Mouse (Mus musculus) MEL (cell line): ENCODE results near the gene Col9a1. TPM values are rescaled to one million over a fixed set of nuclear protein-coding genes. Genes with fewer than 3 reads are reported as not detected.

Experiments
- DNase-seq: peaks from one replicate; pipeline ENCODE4 v3.0.0; 2011; ENCODE audit warnings: low read depth, low spot score
- H3K27ac ChIP-seq: 2 replicates; pipeline ENCODE4 v1.5.1; 2012; ENCODE audit warnings: low read depth, mild to moderate bottlenecking, control low read depth, low read length, moderate library complexity; ENCODE audit not compliant: control insufficient read depth
- H3K27me3 ChIP-seq, 2 experiments: fragments of 150-350 bp in 1 of 2; sonication (generic) in 1 of 2; 2 replicates each; pipeline ENCODE4 v1.6.1; 2012; ENCODE audit warnings: low read length in 2 of 2, mild to moderate bottlenecking in 2 of 2, improper control_type of control experiment in 1 of 2, moderate library complexity in 1 of 2; ENCODE audit not compliant: insufficient read depth in 2 of 2, control insufficient read depth in 1 of 2
- H3K36me3 ChIP-seq, 2 experiments: 2 replicates each; pipeline ENCODE4 v1.6.1; 2012 to 2014; ENCODE audit warnings: low read length in 2 of 2, improper control_type of control experiment in 1 of 2, inconsistent platforms in 1 of 2, mild to moderate bottlenecking in 1 of 2; ENCODE audit not compliant: insufficient read depth in 2 of 2, control insufficient read depth in 1 of 2
- H3K4me1 ChIP-seq, 2 experiments: fragments of 150-350 bp in 1 of 2; sonication (generic) in 1 of 2; 2 replicates each; pipeline ENCODE4 v1.6.1; 2012; ENCODE audit warnings: low read length in 2 of 2, improper control_type of control experiment in 1 of 2, mild to moderate bottlenecking in 1 of 2; ENCODE audit not compliant: insufficient read depth in 2 of 2, control insufficient read depth in 1 of 2
- H3K4me3 ChIP-seq, 2 experiments: fragments of 150-350 bp in 1 of 2; sonication (generic) in 1 of 2; 2 replicates each; pipeline ENCODE4 v1.5.1; 2012; ENCODE audit warnings: low read depth in 2 of 2, low read length in 2 of 2, mild to moderate bottlenecking in 2 of 2, moderate library complexity in 2 of 2, control low read depth in 1 of 2, improper control_type of control experiment in 1 of 2; ENCODE audit not compliant: control insufficient read depth in 1 of 2, insufficient read depth in 1 of 2
- H3K79me2 ChIP-seq: 2 replicates; pipeline ENCODE4 v1.6.1; 2012; ENCODE audit warnings: mild to moderate bottlenecking, low read length, moderate library complexity; ENCODE audit not compliant: control insufficient read depth, poor library complexity, insufficient read depth
- H3K9ac ChIP-seq: 2 replicates; pipeline ENCODE4 v1.6.1; 2012; ENCODE audit warnings: low read depth, mild to moderate bottlenecking, control low read depth, low read length, moderate library complexity; ENCODE audit not compliant: control insufficient read depth, poor library complexity, severe bottlenecking
- H3K9me3 ChIP-seq: fragments of 150-350 bp; sonication (generic); replicated peaks from 2 replicates; pipeline ENCODE4 v1.6.1; 2012; ENCODE audit warnings: mild to moderate bottlenecking, low read length, improper control_type of control experiment, moderate library complexity; ENCODE audit not compliant: insufficient read depth
- BHLHE40 ChIP-seq: IDR thresholded peaks from 2 replicates; pipeline ENCODE4 v1.6.1; 2012; ENCODE audit warnings: low read depth, mild to moderate bottlenecking, inconsistent platforms, low read length, improper control_type of control experiment, borderline replicate concordance
- CHD1 ChIP-seq: IDR thresholded peaks from 2 replicates; pipeline ENCODE4 v1.6.1; 2012; ENCODE audit warnings: low read depth, mild to moderate bottlenecking, inconsistent platforms, low read length, improper control_type of control experiment
- CHD2 ChIP-seq: IDR thresholded peaks from 2 replicates; pipeline ENCODE4 v1.6.1; 2011; ENCODE audit warnings: low read length, improper control_type of control experiment
- CTCF ChIP-seq, 3 experiments: IDR thresholded peaks in 2 of 3; conservative IDR thresholded peaks in 1 of 3; 2 replicates each; pipeline ENCODE4 v1.5.1; 2011 to 2012; ENCODE audit warnings: low read length in 3 of 3, low read depth in 2 of 3, mild to moderate bottlenecking in 2 of 3, improper control_type of control experiment in 1 of 3, inconsistent platforms in 1 of 3, mixed read lengths in 1 of 3, moderate library complexity in 1 of 3; ENCODE audit not compliant: control insufficient read depth in 1 of 3, insufficient read depth in 1 of 3, poor library complexity in 1 of 3, severe bottlenecking in 1 of 3
- E2F4 ChIP-seq: IDR thresholded peaks from 2 replicates; pipeline ENCODE4 v1.6.1; 2011; ENCODE audit warnings: low read depth, low read length, improper control_type of control experiment, borderline replicate concordance
- ELF1 ChIP-seq: IDR thresholded peaks from 2 replicates; pipeline ENCODE4 v1.6.1; 2014; ENCODE audit warnings: low read depth, mild to moderate bottlenecking, inconsistent platforms, low read length, improper control_type of control experiment, moderate library complexity
- EP300 ChIP-seq, 2 experiments: IDR thresholded peaks; 2 replicates each; pipeline ENCODE4 v1.6.1; 2011; ENCODE audit warnings: improper control_type of control experiment in 2 of 2, low read length in 2 of 2, low read depth in 1 of 2, mild to moderate bottlenecking in 1 of 2
- ETS1 ChIP-seq: IDR thresholded peaks from 2 replicates; pipeline ENCODE4 v1.6.1; 2012; ENCODE audit warnings: low read depth, mild to moderate bottlenecking, inconsistent platforms, low read length, improper control_type of control experiment, moderate library complexity
- GATA1 ChIP-seq: IDR thresholded peaks from 2 replicates; pipeline ENCODE4 v1.6.1; 2011; ENCODE audit warnings: low read depth, low read length, improper control_type of control experiment
- HCFC1 ChIP-seq: IDR thresholded peaks from 2 replicates; pipeline ENCODE4 v1.6.1; 2012; ENCODE audit warnings: low read depth, mild to moderate bottlenecking, inconsistent platforms, low read length, improper control_type of control experiment, moderate library complexity
- KAT2A ChIP-seq: conservative IDR thresholded peaks from 2 replicates; pipeline ENCODE4 v1.6.1; 2012; ENCODE audit warnings: low read depth, low read length, improper control_type of control experiment, inconsistent platforms
- MAFK ChIP-seq: IDR thresholded peaks from 2 replicates; pipeline ENCODE4 v1.6.1; 2011; ENCODE audit warnings: low read depth, mild to moderate bottlenecking, low read length, improper control_type of control experiment, borderline replicate concordance
- MAX ChIP-seq: IDR thresholded peaks from 2 replicates; pipeline ENCODE4 v1.6.1; 2011; ENCODE audit warnings: low read length, improper control_type of control experiment
- MAZ ChIP-seq: IDR thresholded peaks from 2 replicates; pipeline ENCODE4 v1.6.1; 2012; ENCODE audit warnings: low read depth, mild to moderate bottlenecking, inconsistent platforms, low read length, improper control_type of control experiment
- MEF2A ChIP-seq: IDR thresholded peaks from 2 replicates; pipeline ENCODE4 v1.6.1; 2014; ENCODE audit warnings: low read depth, mild to moderate bottlenecking, inconsistent platforms, low read length, improper control_type of control experiment; ENCODE audit not compliant: poor library complexity, insufficient replicate concordance, severe bottlenecking; ENCODE audit errors: extremely low read depth
- MYB ChIP-seq: IDR thresholded peaks from 2 replicates; pipeline ENCODE4 v1.6.1; 2011; ENCODE audit warnings: mild to moderate bottlenecking, low read depth, low read length, improper control_type of control experiment
- POLR2A ChIP-seq, 2 experiments: IDR thresholded peaks; 2 replicates each; pipeline ENCODE4 v1.6.1; 2011 to 2012; ENCODE audit warnings: low read length in 2 of 2, mild to moderate bottlenecking in 2 of 2, control low read depth in 1 of 2, improper control_type of control experiment in 1 of 2, low read depth in 1 of 2, moderate library complexity in 1 of 2; ENCODE audit not compliant: control insufficient read depth in 1 of 2, insufficient read depth in 1 of 2, poor library complexity in 1 of 2
- POLR2AphosphoS2 ChIP-seq: IDR thresholded peaks from 2 replicates; pipeline ENCODE4 v1.6.1; 2011; ENCODE audit warnings: low read length, improper control_type of control experiment
- POLR2AphosphoS5 ChIP-seq: IDR thresholded peaks from 2 replicates; pipeline ENCODE4 v1.6.1; 2012; ENCODE audit warnings: low read depth, borderline replicate concordance, mild to moderate bottlenecking, inconsistent platforms, low read length, moderate library complexity, mixed read lengths
- RAD21 ChIP-seq: IDR thresholded peaks from 2 replicates; pipeline ENCODE4 v1.6.1; 2011; ENCODE audit warnings: mild to moderate bottlenecking, low read depth, low read length, improper control_type of control experiment
- RCOR1 ChIP-seq: IDR thresholded peaks from 2 replicates; pipeline ENCODE4 v1.6.1; 2012; ENCODE audit warnings: low read depth, mild to moderate bottlenecking, inconsistent platforms, low read length, improper control_type of control experiment
- SIN3A ChIP-seq: IDR thresholded peaks from 2 replicates; pipeline ENCODE4 v1.6.1; 2012; ENCODE audit warnings: low read length, improper control_type of control experiment, inconsistent platforms
- TBP ChIP-seq: IDR thresholded peaks from 2 replicates; pipeline ENCODE4 v1.8.0; 2011; ENCODE audit warnings: low read depth, low read length, improper control_type of control experiment
- UBTF ChIP-seq: IDR thresholded peaks from 2 replicates; pipeline ENCODE4 v1.6.1; 2012; ENCODE audit warnings: low read depth, mild to moderate bottlenecking, inconsistent platforms, low read length, improper control_type of control experiment, moderate library complexity, borderline replicate concordance; ENCODE audit not compliant: insufficient read depth
- USF1 ChIP-seq: IDR thresholded peaks from 2 replicates; pipeline ENCODE4 v1.6.1; 2014; ENCODE audit warnings: low read depth, mild to moderate bottlenecking, inconsistent platforms, low read length, improper control_type of control experiment, moderate library complexity
- ZC3H11A ChIP-seq: IDR thresholded peaks from 2 replicates; pipeline ENCODE4 v1.6.1; 2012; ENCODE audit warnings: low read depth, mild to moderate bottlenecking, inconsistent platforms, low read length, improper control_type of control experiment
- ZNF384 ChIP-seq: IDR thresholded peaks from 2 replicates; pipeline ENCODE4 v1.6.1; 2012; ENCODE audit warnings: low read depth, mild to moderate bottlenecking, inconsistent platforms, low read length, improper control_type of control experiment
- polyA plus RNA-seq, 2 experiments: library from polyadenylated mRNA; stranded (reverse) in 1 of 2; unstranded in 1 of 2; fragments of >175 nt in 1 of 2; fragments of >200 nt in 1 of 2; gene quantifications; 2 replicates each; pipeline versions ENCODE4 v1.2.1 to v1.2.4; 2012; ENCODE audit warnings: low replicate concordance in 2 of 2, low read depth in 1 of 2; ENCODE audit not compliant: insufficient read length in 2 of 2, insufficient read depth in 1 of 2, missing spikeins in 1 of 2
- total RNA-seq: library from RNA; depleted of rRNA; stranded (reverse); fragments of 300-350 nt; gene quantifications from 2 replicates; pipeline ENCODE4 v1.2.3, GENCODE M21; 2012

Col9a1 gene
- total and polyA plus RNA-seq, 3 experiments = not detected

DNA sequence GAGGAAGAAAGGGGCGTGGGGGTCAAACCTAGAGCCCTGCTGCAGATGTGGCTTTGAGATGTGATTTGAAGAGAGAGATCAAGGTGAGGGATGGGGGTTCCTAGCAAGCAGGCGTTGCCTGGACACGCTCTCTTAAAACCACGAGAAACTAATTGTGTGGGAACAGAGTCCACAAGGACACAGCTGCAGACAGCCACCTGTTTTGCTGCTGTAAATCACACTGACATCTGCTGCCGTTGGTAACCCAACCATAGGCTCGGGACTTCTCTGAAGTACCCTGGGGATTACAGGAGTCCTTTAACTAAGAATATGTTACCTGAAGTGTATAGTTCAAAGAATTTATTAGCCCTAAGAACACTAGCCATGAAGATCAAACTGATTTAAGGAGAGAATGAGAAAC is 109.0 kb downstream of the Col9a1 start:
- no peaks in the 10 kb centered on the region for H3K36me3 ChIP-seq
- no peaks in the 10 kb centered on the region for H3K4me1 ChIP-seq
- DNase-seq = no peak
- no peak overlapping the region for H3K9ac ChIP-seq
- H3K27ac ChIP-seq = no peak overlapping the region
- H3K27me3 ChIP-seq = no peaks in the 10 kb centered on the region
- no peaks in the 10 kb centered on the region for H3K79me2 ChIP-seq
- TF ChIP-seq TBP = no peak
- no peak for TF ChIP-seq CHD2
- TF ChIP-seq MYB = no peak
- TF ChIP-seq MAZ = no peak
- TF ChIP-seq RAD21 = no peak
- no peak for TF ChIP-seq ELF1
- no peak for TF ChIP-seq ETS1
- no peak for TF ChIP-seq MAFK
- no peak for TF ChIP-seq SIN3A
- TF ChIP-seq MEF2A = no peak
- TF ChIP-seq ZC3H11A = no peak
- TF ChIP-seq ZNF384 = no peak
- TF ChIP-seq HCFC1 = no peak
- TF ChIP-seq KAT2A = no peak
- TF ChIP-seq CHD1 = no peak
- TF ChIP-seq RCOR1 = no peak
- no peak for TF ChIP-seq UBTF
- no peak for TF ChIP-seq POLR2AphosphoS5
- TF ChIP-seq, all 39 proteins: peak for 0
- Histone ChIP-seq H3K4me3 (no peak overlapping the region), H3K9me3 (no peaks in the 10 kb centered on the region)

DNA sequence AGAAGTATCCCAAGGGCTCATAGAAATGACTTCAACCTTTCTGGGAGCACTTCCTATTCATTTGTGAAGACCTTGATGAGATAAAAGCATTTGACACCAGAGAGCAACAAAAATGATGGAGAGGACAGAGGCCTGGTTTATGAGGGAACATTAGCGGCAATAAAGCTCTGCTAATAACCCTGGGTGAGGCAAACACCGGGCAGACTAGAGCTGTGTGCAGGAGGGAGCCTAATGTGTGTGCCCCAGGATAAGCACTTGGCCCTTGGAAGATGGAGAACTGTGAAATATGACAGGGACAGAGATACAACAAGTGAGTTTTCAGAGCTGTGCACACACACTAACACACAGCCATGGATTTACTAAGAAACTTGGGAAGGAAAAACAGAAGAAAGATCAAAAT is 115.1 kb downstream of the Col9a1 start:
- H3K4me1 ChIP-seq = no peaks in the 10 kb centered on the region
- no peaks in the 10 kb centered on the region for H3K27me3 ChIP-seq
- H3K4me3 ChIP-seq = no peak overlapping the region
- no peak for DNase-seq
- no peaks in the 10 kb centered on the region for H3K79me2 ChIP-seq
- H3K9ac ChIP-seq = no peak overlapping the region
- H3K27ac ChIP-seq = no peak overlapping the region
- no peaks in the 10 kb centered on the region for H3K9me3 ChIP-seq
- no peaks in the 10 kb centered on the region for H3K36me3 ChIP-seq
- no peak for TF ChIP-seq CHD1
- TF ChIP-seq POLR2A (IDR thresholded peaks at IDR 0.05; ENCODE audit: control insufficient read depth in 1 of 2, insufficient read depth in 1 of 2, low read depth in 1 of 2, low read length in 2 of 2, poor library complexity in 1 of 2) = no peak
- TF ChIP-seq MAFK = no peak
- TF ChIP-seq RAD21 = no peak
- TF ChIP-seq CTCF (IDR thresholded peaks at IDR 0.05 in 2 of 3, conservative IDR thresholded peaks at IDR 0.05 in 1 of 3; ENCODE audit: control insufficient read depth in 1 of 3, insufficient read depth in 1 of 3, low read depth in 2 of 3, low read length in 3 of 3, poor library complexity in 1 of 3, severe bottlenecking in 1 of 3) = no peak
- no peak for TF ChIP-seq BHLHE40
- TF ChIP-seq UBTF = no peak
- no peak for TF ChIP-seq POLR2AphosphoS2
- TF ChIP-seq USF1 = no peak
- no peak for TF ChIP-seq MAX
- TF ChIP-seq GATA1 = no peak
- no peak for TF ChIP-seq CHD2
- TF ChIP-seq HCFC1 = no peak
- TF ChIP-seq E2F4 = no peak
- no peak for TF ChIP-seq EP300 (IDR thresholded peaks at IDR 0.05; ENCODE audit: low read depth in 1 of 2, low read length in 2 of 2)
- TF ChIP-seq POLR2AphosphoS5 = no peak
- no peak for TF ChIP-seq MYB
- TF ChIP-seq ELF1 = no peak
- TF ChIP-seq SIN3A = no peak
- TF ChIP-seq, all 39 proteins: peak for 0
